In genomic region chr10:13993411-13993810, GRCm38 (mm10) we compare ENCODE assay signal across 18 mouse cellular contexts. TPM values are rescaled to one million over a fixed set of nuclear protein-coding genes. Genes with fewer than 3 reads are reported as not detected.
DNase-seq lines count a peak whose midpoint lies in the region; ATAC-seq lines count a peak whose summit lies in the region.
"Had no signal": no experiment of that assay in that cellular context is flagged by ENCODE, and none has a peak within 500 bp of the region (broad histone marks: within the 10 kb centered on the region; RNA-seq: fewer than 3 reads in every experiment).

No protein-coding gene starts in this region.

- no peak overlapping the region for H3K4me2 ChIP-seq in heart, embryonic 11.5 days
- H3K4me2 ChIP-seq in hindbrain, embryonic 13.5 days: no peak overlapping the region
- H3K4me2 ChIP-seq: embryonic facial prominence, embryonic 12.5 days; forebrain, embryonic 15.5 days; hindbrain, embryonic 14.5 days; liver, embryonic 13.5 days; midbrain, embryonic 15.5 days had no signal

- H3K9me3 ChIP-seq in heart, embryonic 11.5 days (replicated peaks; ENCODE audit: control insufficient read depth, low read length): no peaks in the 10 kb centered on the region
- H3K9me3 ChIP-seq in hindbrain, embryonic 13.5 days: no peaks in the 10 kb centered on the region
- H3K9me3 ChIP-seq: embryonic facial prominence, embryonic 12.5 days; forebrain, embryonic 15.5 days; liver, embryonic 13.5 days; midbrain, embryonic 15.5 days had no signal

- ATAC-seq in heart, embryonic 11.5 days (replicated peaks; ENCODE audit: insufficient number of reproducible peaks, low FRiP score, low TSS enrichment): no peak
- peak; percentile 85 for ATAC-seq in activated CD4-positive, CD25-positive, alpha-beta regulatory T cell, adult 4 months
- ATAC-seq in hindbrain, embryonic 13.5 days (ENCODE audit: low FRiP score): no peak
- ATAC-seq in megakaryocyte progenitor cell, adult 5-6 weeks (replicated peaks; ENCODE audit: poor library complexity): no peak
- ATAC-seq: forebrain, embryonic 15.5 days; intestine, postnatal 0 days; midbrain, embryonic 15.5 days had no signal

- no peak overlapping the region for H3K4me3 ChIP-seq in heart, embryonic 11.5 days (ENCODE audit: low read depth, low read length)
- no peak overlapping the region for H3K4me3 ChIP-seq in hindbrain, embryonic 13.5 days
- H3K4me3 ChIP-seq: embryonic facial prominence, embryonic 12.5 days; forebrain, embryonic 15.5 days; left cerebral cortex, adult 2 months; liver, embryonic 13.5 days; midbrain, embryonic 15.5 days had no signal

- H3K9ac ChIP-seq in heart, embryonic 11.5 days (ENCODE audit: low read depth, low read length): no peak overlapping the region
- no peak overlapping the region for H3K9ac ChIP-seq in hindbrain, embryonic 13.5 days
- H3K9ac ChIP-seq: embryonic facial prominence, embryonic 12.5 days; forebrain, embryonic 15.5 days; hindbrain, embryonic 14.5 days; liver, embryonic 13.5 days; midbrain, embryonic 15.5 days had no signal

- H3K27ac ChIP-seq in heart, embryonic 11.5 days (ENCODE audit: low read depth, low read length): no peak overlapping the region
- no peak overlapping the region for H3K27ac ChIP-seq in hindbrain, embryonic 13.5 days
- H3K27ac ChIP-seq: embryonic facial prominence, embryonic 12.5 days; forebrain, embryonic 15.5 days; hindbrain, embryonic 14.5 days; kidney, postnatal 0 days; left cerebral cortex, adult 2 months; liver, embryonic 13.5 days; midbrain, embryonic 15.5 days had no signal

- no peaks in the 10 kb centered on the region for H3K36me3 ChIP-seq in heart, embryonic 11.5 days (ENCODE audit: control insufficient read depth, insufficient read depth, low read length)
- no peaks in the 10 kb centered on the region for H3K36me3 ChIP-seq in hindbrain, embryonic 13.5 days
- H3K36me3 ChIP-seq: embryonic facial prominence, embryonic 12.5 days; forebrain, embryonic 15.5 days; liver, embryonic 13.5 days; midbrain, embryonic 15.5 days had no signal

- peak; percentile 86 for DNase-seq in heart, adult 11 months
- DNase-seq in spleen, postnatal 36 days (ENCODE audit: low spot score in 2 of 2): peak; percentile 76 to 78
- peak; percentile 71 to 86 for DNase-seq in thymus, postnatal 36 days
- no peak for DNase-seq in embryo, embryonic 9.5 days (ENCODE audit: extremely low spot score)
- DNase-seq: cerebellum, postnatal 36 days; heart, postnatal 10 days; liver, embryonic 13.5 days had no signal

- WGBS in heart, embryonic 11.5 days (ENCODE audit: insufficient replicate concordance): 82% methylated on average over 6 of the region's 6 CpGs
- WGBS in hindbrain, embryonic 13.5 days: 89% methylated on average over 6 of the region's 6 CpGs

- H3K27me3 ChIP-seq in heart, embryonic 11.5 days (ENCODE audit: control insufficient read depth, insufficient read depth, low read length): no peaks in the 10 kb centered on the region
- H3K27me3 ChIP-seq in hindbrain, embryonic 13.5 days: no peaks in the 10 kb centered on the region
- H3K27me3 ChIP-seq: embryonic facial prominence, embryonic 12.5 days; forebrain, embryonic 15.5 days; liver, embryonic 13.5 days; midbrain, embryonic 15.5 days had no signal

- H3K4me1 ChIP-seq in heart, embryonic 11.5 days (ENCODE audit: control insufficient read depth, insufficient read depth, low read length): peaks cover 4% of the 10 kb centered on the region; the same call in 1 of the 2 replicates
- H3K4me1 ChIP-seq in hindbrain, embryonic 13.5 days (replicated peaks): no peaks in the 10 kb centered on the region
- H3K4me1 ChIP-seq: embryonic facial prominence, embryonic 12.5 days; forebrain, embryonic 15.5 days; liver, embryonic 13.5 days; midbrain, embryonic 15.5 days had no signal

RNA-seq across cellular contexts. Expression of gene Hivep2, which starts 27.5 kb away (rescaled TPM):
- 7.3 and 8.0 TPM in 2 replicates for polyA plus RNA-seq in heart, embryonic 11.5 days (2014; fragmentation: Nextera tagmentation; extraction: Ambion mirVana)
- 10 to 100 TPM; 21.7 to 27.0 TPM for polyA plus RNA-seq in activated CD4-positive, CD25-positive, alpha-beta regulatory T cell, adult 4 months (2017; shearing (Covaris generic))
- polyA plus RNA-seq in hindbrain, embryonic 13.5 days (2015; fragmentation: Nextera tagmentation; extraction: Ambion mirVana): 7.0 and 7.6 TPM in 2 replicates
- total RNA-seq in megakaryocyte progenitor cell, adult 5-6 weeks (2015): 1.2 and 2.0 TPM in 2 replicates
- 0.57 and 1.6 TPM in 2 replicates for total RNA-seq in megakaryocyte progenitor cell, adult 5-6 weeks (2017)
